Mouse (Mus musculus): ENCODE data around the gene Tet2. TPM values are rescaled to one million over a fixed set of nuclear protein-coding genes. Genes with fewer than 3 reads are reported as not detected.
A peak's percentile ranks its signal among the peaks of the same experiment; 100 is the strongest.
"Not testable (repeated sequence)": the region's sequence is repeated elsewhere in the genome, so short reads cannot be mapped to it uniquely, and the experiment has no call there.

Tet2 gene
- polyA plus RNA-seq (2014; fragmentation: Nextera tagmentation; extraction: Ambion mirVana) = 16.7 and 19.3 TPM in 2 replicates

DNA sequence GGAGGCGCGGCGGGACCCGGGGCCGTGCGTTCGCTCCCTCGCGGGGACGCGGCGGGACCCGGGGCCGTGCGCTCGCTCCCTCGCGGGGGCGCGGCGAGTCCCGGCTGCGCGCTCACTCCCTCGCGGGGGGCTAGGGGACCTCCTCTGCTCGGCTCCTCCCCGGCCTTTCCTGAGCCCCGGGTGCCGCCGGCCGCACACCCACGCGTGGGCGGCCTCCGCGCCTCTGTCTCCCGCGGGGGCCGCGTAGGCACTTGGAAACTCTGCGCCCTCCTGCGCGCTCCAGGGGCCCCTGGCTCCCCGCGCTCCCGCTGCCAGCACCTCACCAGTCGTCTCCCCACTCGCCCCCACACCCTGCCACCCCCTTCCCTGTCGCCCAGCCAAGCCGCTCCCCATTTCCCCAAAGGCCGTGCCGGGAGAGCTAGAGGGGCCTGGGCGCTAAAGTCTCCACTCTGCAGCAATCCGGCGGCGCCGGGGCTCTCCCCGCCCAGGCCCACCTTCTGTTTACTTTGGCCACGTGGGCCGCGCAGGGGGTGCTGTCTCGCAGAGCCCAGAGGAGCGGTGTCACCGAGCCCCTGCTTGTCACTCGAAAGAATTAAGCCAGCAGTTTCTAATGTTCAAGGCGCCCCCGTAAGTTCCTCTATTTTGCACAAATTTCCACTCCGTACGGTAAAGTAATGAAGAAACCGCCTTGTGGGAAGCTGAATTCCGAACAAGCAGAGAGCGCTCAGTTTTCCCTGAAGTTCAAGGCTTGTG lies at the start of gene Tet2:
Gene Tet2, minus strand, starts transcription at position 589 of the 753 bp plus-strand sequence.
- Histone ChIP-seq H3K9ac (ENCODE audit: low read length) (peak within 1 kb of the TSS; percentile 87), H3K36me3 (ENCODE audit: control insufficient read depth, insufficient read depth, low read length) (no peaks in the 10 kb centered on the region), H3K27ac (ENCODE audit: low read depth, low read length) (peak within 1 kb of the TSS; percentile 77), H3K4me2 (ENCODE audit: low read depth, low read length, severe bottlenecking) (peak within 1 kb of the TSS; percentile 86), H3K9me3 (ENCODE audit: control insufficient read depth, low read length) (no peaks in the 10 kb centered on the region), H3K4me3 (ENCODE audit: low read depth, low read length) (peak within 1 kb of the TSS; percentile 76), H3K4me1 (replicated peaks; ENCODE audit: control insufficient read depth, insufficient read depth, low read length) (0 out of 2 replicates have a peak, but pooled peaks cover 2% of the 10 kb centered on the region), H3K27me3 (ENCODE audit: control insufficient read depth, insufficient read depth, low read length) (no peaks in the 10 kb centered on the region)
- ATAC-seq (replicated peaks; ENCODE audit: low FRiP score) = peak; percentile 65
- WGBS = under 1% methylated on average over 54 of the region's 73 CpGs
- peak; percentile 83 for DNase-seq (ENCODE audit: low spot score)

DNA sequence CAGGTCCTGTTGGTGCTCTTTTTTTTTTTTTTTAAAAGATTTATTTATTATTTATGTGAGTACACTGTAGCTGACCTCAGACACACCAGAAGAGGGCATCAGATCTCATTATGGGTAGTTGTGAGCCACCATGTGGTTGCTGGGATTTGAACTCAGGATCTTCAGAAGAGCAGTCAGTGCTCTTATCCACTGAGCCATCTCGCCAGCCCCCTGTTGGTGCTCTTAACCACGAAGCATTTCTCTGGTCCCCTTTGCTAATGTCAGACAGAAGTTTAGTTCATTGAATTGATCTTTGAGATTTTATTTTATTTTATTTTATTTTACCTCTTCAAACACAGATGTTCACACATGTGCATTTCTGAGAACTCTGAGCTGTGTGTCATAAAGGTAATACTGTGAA lies 48.1 kb upstream of the Tet2 start:
- not testable (repeated sequence) for H3K9ac ChIP-seq (ENCODE audit: low read length); H3K27me3 ChIP-seq (ENCODE audit: control insufficient read depth, insufficient read depth, low read length); DNase-seq (ENCODE audit: low spot score); H3K9me3 ChIP-seq (ENCODE audit: control insufficient read depth, low read length); H3K4me3 ChIP-seq (ENCODE audit: low read depth, low read length); H3K27ac ChIP-seq (ENCODE audit: low read depth, low read length); H3K4me2 ChIP-seq (ENCODE audit: low read depth, low read length, severe bottlenecking); H3K4me1 ChIP-seq (replicated peaks; ENCODE audit: control insufficient read depth, insufficient read depth, low read length); ATAC-seq (replicated peaks; ENCODE audit: low FRiP score); H3K36me3 ChIP-seq (ENCODE audit: control insufficient read depth, insufficient read depth, low read length)
- WGBS = 84% methylated on average over 2 of the region's 2 CpGs

- no peaks in the 10 kb centered on the region for H3K9me3 ChIP-seq (ENCODE audit: control insufficient read depth, low read length)
- H3K27me3 ChIP-seq (ENCODE audit: control insufficient read depth, insufficient read depth, low read length) = no peaks in the 10 kb centered on the region
- DNase-seq (ENCODE audit: low spot score) (no peak), ATAC-seq (replicated peaks; ENCODE audit: low FRiP score) (no peak)
- no peak overlapping the region for H3K4me2 ChIP-seq (ENCODE audit: low read depth, low read length, severe bottlenecking)
- H3K4me1 ChIP-seq (replicated peaks; ENCODE audit: control insufficient read depth, insufficient read depth, low read length) = no peaks in the 10 kb centered on the region
- H3K27ac ChIP-seq (ENCODE audit: low read depth, low read length) = no peak overlapping the region
- H3K9ac ChIP-seq (ENCODE audit: low read length) = no peak overlapping the region
- 92% methylated on average over 7 of the region's 7 CpGs for WGBS
- no peak overlapping the region for H3K4me3 ChIP-seq (ENCODE audit: low read depth, low read length)
- H3K36me3 ChIP-seq (ENCODE audit: control insufficient read depth, insufficient read depth, low read length) = no peaks in the 10 kb centered on the region
These were observed 45.7 kb upstream of the Tet2 start for GRCm38 (mm10) chr3:133590506-133591152.

DNA sequence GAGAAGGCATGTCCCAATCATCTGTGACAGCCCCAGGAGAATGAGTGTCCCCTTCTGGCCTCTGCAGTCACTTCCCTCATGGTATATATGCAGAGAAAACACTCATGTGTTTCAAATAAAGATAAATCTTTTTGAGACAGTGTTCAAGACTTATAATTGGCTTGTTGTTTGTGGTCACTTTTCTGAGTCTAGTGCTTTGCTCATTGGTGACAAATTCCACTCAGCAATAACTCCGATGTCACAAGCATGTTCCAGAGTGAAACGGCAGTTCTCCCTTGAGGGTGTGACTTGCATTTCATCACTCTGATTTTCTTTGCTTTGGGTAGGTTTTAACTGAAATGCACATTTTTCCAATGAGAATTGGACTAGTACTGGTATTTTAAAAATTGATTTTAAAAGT lies 40.1 kb upstream of the Tet2 start:
- Histone ChIP-seq H3K4me1 (replicated peaks; ENCODE audit: control insufficient read depth, insufficient read depth, low read length) (no peaks in the 10 kb centered on the region), H3K27me3 (ENCODE audit: control insufficient read depth, insufficient read depth, low read length) (no peaks in the 10 kb centered on the region)
- WGBS = 91% methylated on average over 2 of the region's 2 CpGs

DNA sequence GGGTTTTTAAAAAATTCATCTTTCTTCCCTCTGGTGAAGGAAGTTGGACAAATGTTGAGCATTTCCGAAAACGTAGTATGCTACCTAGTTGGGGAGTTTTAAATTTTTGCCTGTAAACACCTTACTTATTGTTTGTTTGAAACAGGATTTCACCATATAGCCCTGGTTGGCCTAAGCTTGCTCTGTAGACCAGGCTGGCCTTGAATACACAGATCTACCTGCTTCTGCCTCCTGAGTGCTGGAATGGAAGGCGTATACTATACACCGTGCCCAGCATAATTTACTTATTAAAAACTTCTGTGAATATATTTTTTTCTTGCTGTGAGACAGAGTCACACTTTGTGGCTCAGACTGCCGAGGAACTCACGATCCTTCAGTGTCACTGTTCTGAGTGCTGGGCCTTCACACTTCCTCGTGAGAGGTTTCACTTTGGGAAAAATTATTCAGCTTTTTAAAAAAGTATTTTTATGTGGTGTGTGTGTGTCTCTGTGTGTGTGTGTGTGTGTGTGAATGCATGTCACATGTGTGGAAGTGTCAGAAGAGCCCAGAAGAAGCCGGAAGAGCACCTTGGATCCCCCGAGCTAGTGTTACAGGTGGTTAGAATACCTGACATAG lies 38.6 kb upstream of the Tet2 start:
- H3K4me3 ChIP-seq (ENCODE audit: low read depth, low read length) = no peak overlapping the region
- H3K27ac ChIP-seq (ENCODE audit: low read depth, low read length) = no peak overlapping the region
- H3K4me1 ChIP-seq (replicated peaks; ENCODE audit: control insufficient read depth, insufficient read depth, low read length) = no peaks in the 10 kb centered on the region
- no peaks in the 10 kb centered on the region for H3K9me3 ChIP-seq (ENCODE audit: control insufficient read depth, low read length)
- 88% methylated on average over 9 of the region's 9 CpGs for whole genome bisulfite sequencing
- ATAC-seq (replicated peaks; ENCODE audit: low FRiP score) (no peak), DNase-seq (ENCODE audit: low spot score) (no peak)
- H3K9ac ChIP-seq (ENCODE audit: low read length) = no peak overlapping the region
- H3K27me3 ChIP-seq (ENCODE audit: control insufficient read depth, insufficient read depth, low read length) = no peaks in the 10 kb centered on the region
- H3K36me3 ChIP-seq (ENCODE audit: control insufficient read depth, insufficient read depth, low read length) = no peaks in the 10 kb centered on the region
- H3K4me2 ChIP-seq (ENCODE audit: low read depth, low read length, severe bottlenecking) = no peak overlapping the region

More for the DNA sequence above, 40.1 kb upstream of the Tet2 start:
- no peak for DNase-seq (ENCODE audit: low spot score)
- H3K4me2 ChIP-seq (ENCODE audit: low read depth, low read length, severe bottlenecking) = no peak overlapping the region
- H3K9me3 ChIP-seq (ENCODE audit: control insufficient read depth, low read length) = no peaks in the 10 kb centered on the region
- ATAC-seq (replicated peaks; ENCODE audit: low FRiP score) = no peak
- H3K27ac ChIP-seq (ENCODE audit: low read depth, low read length) = no peak overlapping the region
- H3K9ac ChIP-seq (ENCODE audit: low read length) = no peak overlapping the region
- H3K4me3 ChIP-seq (ENCODE audit: low read depth, low read length) = no peak overlapping the region
- H3K36me3 ChIP-seq (ENCODE audit: control insufficient read depth, insufficient read depth, low read length) = no peaks in the 10 kb centered on the region

DNA sequence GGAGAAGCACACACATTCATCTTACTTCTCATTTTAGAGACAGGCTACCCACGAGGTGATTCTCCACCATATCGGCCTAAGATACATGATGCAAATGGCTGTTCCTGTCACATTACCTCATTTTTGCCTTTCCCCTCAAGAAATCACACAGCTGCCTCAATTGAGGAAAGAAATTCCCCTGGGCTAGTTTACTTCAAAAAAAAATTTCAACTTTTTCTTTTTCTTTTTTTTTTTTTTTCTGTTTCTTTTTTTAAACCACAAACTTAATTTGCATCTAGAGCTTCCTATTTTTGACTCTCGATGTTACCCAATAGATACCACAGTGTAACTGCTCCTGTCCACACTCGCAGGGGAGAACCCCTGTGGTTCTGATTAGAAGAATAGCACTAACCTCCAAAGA lies 38.0 kb upstream of the Tet2 start:
- Histone ChIP-seq H3K9me3 (ENCODE audit: control insufficient read depth, low read length) (no peaks in the 10 kb centered on the region), H3K9ac (ENCODE audit: low read length) (no peak overlapping the region), H3K4me1 (replicated peaks; ENCODE audit: control insufficient read depth, insufficient read depth, low read length) (no peaks in the 10 kb centered on the region), H3K4me2 (ENCODE audit: low read depth, low read length, severe bottlenecking) (no peak overlapping the region), H3K27me3 (ENCODE audit: control insufficient read depth, insufficient read depth, low read length) (no peaks in the 10 kb centered on the region), H3K4me3 (ENCODE audit: low read depth, low read length) (no peak overlapping the region), H3K27ac (ENCODE audit: low read depth, low read length) (no peak overlapping the region), H3K36me3 (ENCODE audit: control insufficient read depth, insufficient read depth, low read length) (no peaks in the 10 kb centered on the region)
- 83% methylated on average over 4 of the region's 4 CpGs for WGBS
- ATAC-seq (replicated peaks; ENCODE audit: low FRiP score) (no peak), DNase-seq (ENCODE audit: low spot score) (no peak)

- H3K36me3 ChIP-seq (ENCODE audit: control insufficient read depth, insufficient read depth, low read length) = no peaks in the 10 kb centered on the region
- H3K9ac ChIP-seq (ENCODE audit: low read length) = no peak overlapping the region
- H3K27ac ChIP-seq (ENCODE audit: low read depth, low read length) = no peak overlapping the region
- ATAC-seq (replicated peaks; ENCODE audit: low FRiP score) = no peak
- 86% methylated on average over 5 of the region's 5 CpGs for WGBS
- no peak overlapping the region for H3K4me3 ChIP-seq (ENCODE audit: low read depth, low read length)
- no peaks in the 10 kb centered on the region for H3K4me1 ChIP-seq (replicated peaks; ENCODE audit: control insufficient read depth, insufficient read depth, low read length)
- H3K9me3 ChIP-seq (ENCODE audit: control insufficient read depth, low read length) = no peaks in the 10 kb centered on the region
- H3K27me3 ChIP-seq (ENCODE audit: control insufficient read depth, insufficient read depth, low read length) = no peaks in the 10 kb centered on the region
- no peak overlapping the region for H3K4me2 ChIP-seq (ENCODE audit: low read depth, low read length, severe bottlenecking)
- DNase-seq (ENCODE audit: low spot score) = no peak
These were observed 37.2 kb upstream of the Tet2 start for GRCm38 (mm10) chr3:133582096-133582495.

GRCm38 (mm10) chr3:133581541-133581940 lies 36.6 kb upstream of the Tet2 start:
- Histone ChIP-seq H3K4me2 (ENCODE audit: low read depth, low read length, severe bottlenecking) (no peak overlapping the region), H3K27me3 (ENCODE audit: control insufficient read depth, insufficient read depth, low read length) (no peaks in the 10 kb centered on the region), H3K9ac (ENCODE audit: low read length) (no peak overlapping the region), H3K4me1 (replicated peaks; ENCODE audit: control insufficient read depth, insufficient read depth, low read length) (no peaks in the 10 kb centered on the region), H3K36me3 (ENCODE audit: control insufficient read depth, insufficient read depth, low read length) (no peaks in the 10 kb centered on the region), H3K27ac (ENCODE audit: low read depth, low read length) (no peak overlapping the region), H3K4me3 (ENCODE audit: low read depth, low read length) (no peak overlapping the region), H3K9me3 (ENCODE audit: control insufficient read depth, low read length) (no peaks in the 10 kb centered on the region)
- no peak for DNase-seq (ENCODE audit: low spot score)
- no peak for ATAC-seq (replicated peaks; ENCODE audit: low FRiP score)
- WGBS = 82% methylated on average over 4 of the region's 4 CpGs

Measured in forebrain, embryonic 11.5 days (tissue).